In genomic region chr7:133876139-133876538, GRCm38 (mm10) we compare ENCODE assay signal across 30 mouse cellular contexts.
"Had no signal": no experiment of that assay in that cellular context is flagged by ENCODE, and none has a peak within 500 bp of the region (broad histone marks: within the 10 kb centered on the region; RNA-seq: fewer than 3 reads in every experiment).

No protein-coding gene starts in this region.

- ATAC-seq: liver, embryonic 12.5 days; liver, postnatal 0 days; lung, postnatal 0 days; midbrain, embryonic 13.5 days; midbrain, embryonic 15.5 days; midbrain, embryonic 16.5 days had no signal

- DNase-seq: left cerebral cortex, postnatal 4 days; liver; liver, embryonic 13.5 days; liver, postnatal 0 days; lung, adult 18-20 months; lung, adult 2 months; lung, embryonic 14.5 days; lung, postnatal 10 days; lung, postnatal 14 days; lung, postnatal 36 days; lung, postnatal 4 days had no signal

- H3K36me3 ChIP-seq: limb, embryonic 10.5 days; limb, embryonic 12.5 days; limb, embryonic 13.5 days; limb, embryonic 15.5 days; liver, embryonic 12.5 days; liver, embryonic 13.5 days; liver, embryonic 15.5 days; lung, embryonic 15.5 days; midbrain, embryonic 10.5 days; midbrain, embryonic 12.5 days; midbrain, embryonic 13.5 days; midbrain, embryonic 15.5 days had no signal

- H3K9me3 ChIP-seq: limb, embryonic 10.5 days; limb, embryonic 12.5 days; limb, embryonic 13.5 days; limb, embryonic 15.5 days; liver, embryonic 12.5 days; liver, embryonic 13.5 days; liver, embryonic 15.5 days; lung, embryonic 15.5 days; midbrain, embryonic 10.5 days; midbrain, embryonic 12.5 days; midbrain, embryonic 13.5 days; midbrain, embryonic 15.5 days had no signal

- H3K27ac ChIP-seq: left cerebral cortex, adult 2 months; limb, embryonic 10.5 days; limb, embryonic 12.5 days; limb, embryonic 13.5 days; limb, embryonic 15.5 days; liver, embryonic 12.5 days; liver, embryonic 13.5 days; liver, embryonic 14.5 days; liver, embryonic 15.5 days; lung, embryonic 15.5 days; macrophage; midbrain, embryonic 10.5 days; midbrain, embryonic 12.5 days; midbrain, embryonic 13.5 days; midbrain, embryonic 15.5 days had no signal

- H3K4me2 ChIP-seq: limb, embryonic 12.5 days; limb, embryonic 13.5 days; limb, embryonic 15.5 days; liver, embryonic 11.5 days; liver, embryonic 12.5 days; liver, embryonic 13.5 days; liver, embryonic 15.5 days; lung, embryonic 14.5 days; lung, embryonic 15.5 days; midbrain, embryonic 12.5 days; midbrain, embryonic 13.5 days; midbrain, embryonic 15.5 days had no signal

- H3K4me3 ChIP-seq: left cerebral cortex, adult 2 months; limb, embryonic 10.5 days; limb, embryonic 12.5 days; limb, embryonic 13.5 days; limb, embryonic 15.5 days; liver, embryonic 12.5 days; liver, embryonic 13.5 days; liver, embryonic 15.5 days; lung, embryonic 15.5 days; megakaryocyte, embryonic 14.5 days; midbrain, embryonic 10.5 days; midbrain, embryonic 12.5 days; midbrain, embryonic 13.5 days; midbrain, embryonic 15.5 days; myocyte had no signal

- H3K27me3 ChIP-seq: limb, embryonic 12.5 days; limb, embryonic 13.5 days; limb, embryonic 15.5 days; liver, embryonic 12.5 days; liver, embryonic 13.5 days; liver, embryonic 15.5 days; lung, embryonic 15.5 days; megakaryocyte, embryonic 14.5 days; midbrain, embryonic 12.5 days; midbrain, embryonic 13.5 days; midbrain, embryonic 15.5 days had no signal

- H3K9ac ChIP-seq: limb, embryonic 12.5 days; limb, embryonic 13.5 days; limb, embryonic 15.5 days; liver, embryonic 12.5 days; liver, embryonic 13.5 days; liver, embryonic 14.5 days; liver, embryonic 15.5 days; liver, postnatal 0 days; lung, embryonic 14.5 days; lung, embryonic 15.5 days; midbrain, embryonic 12.5 days; midbrain, embryonic 13.5 days; midbrain, embryonic 15.5 days had no signal

- H3K4me1 ChIP-seq: liver, embryonic 12.5 days; liver, embryonic 13.5 days; liver, embryonic 15.5 days; lung, embryonic 15.5 days; megakaryocyte, embryonic 14.5 days; midbrain, embryonic 10.5 days; midbrain, embryonic 12.5 days; midbrain, embryonic 13.5 days; midbrain, embryonic 15.5 days had no signal
